Mouse (Mus musculus): Measurements from ENCODE around the gene Casz1. TPM values are rescaled to one million over a fixed set of nuclear protein-coding genes. Genes with fewer than 3 reads are reported as not detected.
A peak's percentile ranks its signal among the peaks of the same experiment; 100 is the strongest.

The Casz1 gene
- polyA plus RNA-seq, 1 experiment, result 0.54 TPM

DNA sequence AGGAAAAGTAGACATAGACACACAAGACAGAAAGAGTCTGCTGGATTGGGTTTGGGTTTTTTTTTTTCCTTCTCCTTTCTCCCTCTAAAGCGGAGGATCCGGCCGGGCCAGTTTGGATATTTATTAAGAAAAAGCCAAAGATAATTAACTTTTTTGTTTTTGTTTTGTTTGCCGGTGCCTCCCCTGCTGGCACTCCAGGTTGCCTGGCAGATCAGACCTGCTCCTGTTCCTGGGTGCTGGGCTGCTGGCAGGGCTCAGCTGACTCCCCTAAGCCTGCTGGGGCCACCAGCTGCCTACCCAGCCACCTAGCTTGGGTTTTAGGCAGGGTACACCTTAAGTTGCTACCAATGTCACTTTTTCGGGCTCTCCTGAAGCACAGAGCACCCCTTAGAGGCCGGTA is 91.9 kb downstream of the Casz1 start:
- peaks cover 13% of the 10 kb centered on the region for H3K4me1 ChIP-seq
- peaks cover 90% of the 10 kb centered on the region for H3K27me3 ChIP-seq (replicated peaks)
- H3K9me3 ChIP-seq, result peaks cover 5% of the 10 kb centered on the region
- no peaks in the 10 kb centered on the region for H3K36me3 ChIP-seq (replicated peaks; ENCODE audit: low read length)
- H3K4me3 ChIP-seq (replicated peaks), result no peak overlapping the region
- TF ChIP-seq GATA1 (IDR thresholded peaks at IDR 0.05; ENCODE audit: borderline replicate concordance, low read length) (no peak), FLI1 (IDR thresholded peaks at IDR 0.05; ENCODE audit: low read length) (no peak)

DNA sequence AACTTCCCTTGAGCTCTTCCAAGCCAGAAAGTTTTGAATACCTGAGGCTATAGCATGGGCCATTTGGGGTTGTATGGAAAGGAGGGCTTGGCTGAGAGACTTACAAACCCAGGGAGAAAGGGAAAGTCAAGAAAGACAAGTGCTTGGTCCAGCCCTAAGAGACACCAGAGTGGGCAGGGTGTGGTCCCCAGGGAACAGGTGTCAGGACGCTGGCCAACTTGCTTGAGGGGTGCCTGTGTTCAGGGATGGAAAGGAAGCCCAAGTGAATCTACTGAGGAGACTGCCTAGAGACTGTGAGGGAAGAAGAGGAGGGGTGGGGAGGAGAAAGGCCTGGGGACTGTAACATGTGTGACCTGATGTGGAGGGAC is 95.7 kb downstream of the Casz1 start:
- Histone ChIP-seq H3K27me3 (replicated peaks) (peaks cover 91% of the 10 kb centered on the region), H3K4me3 (replicated peaks) (peak overlapping the region; percentile 93)
- TF ChIP-seq FLI1 (IDR thresholded peaks at IDR 0.05; ENCODE audit: low read length), result no peak
- TF ChIP-seq GATA1 (IDR thresholded peaks at IDR 0.05; ENCODE audit: borderline replicate concordance, low read length), result no peak

DNA sequence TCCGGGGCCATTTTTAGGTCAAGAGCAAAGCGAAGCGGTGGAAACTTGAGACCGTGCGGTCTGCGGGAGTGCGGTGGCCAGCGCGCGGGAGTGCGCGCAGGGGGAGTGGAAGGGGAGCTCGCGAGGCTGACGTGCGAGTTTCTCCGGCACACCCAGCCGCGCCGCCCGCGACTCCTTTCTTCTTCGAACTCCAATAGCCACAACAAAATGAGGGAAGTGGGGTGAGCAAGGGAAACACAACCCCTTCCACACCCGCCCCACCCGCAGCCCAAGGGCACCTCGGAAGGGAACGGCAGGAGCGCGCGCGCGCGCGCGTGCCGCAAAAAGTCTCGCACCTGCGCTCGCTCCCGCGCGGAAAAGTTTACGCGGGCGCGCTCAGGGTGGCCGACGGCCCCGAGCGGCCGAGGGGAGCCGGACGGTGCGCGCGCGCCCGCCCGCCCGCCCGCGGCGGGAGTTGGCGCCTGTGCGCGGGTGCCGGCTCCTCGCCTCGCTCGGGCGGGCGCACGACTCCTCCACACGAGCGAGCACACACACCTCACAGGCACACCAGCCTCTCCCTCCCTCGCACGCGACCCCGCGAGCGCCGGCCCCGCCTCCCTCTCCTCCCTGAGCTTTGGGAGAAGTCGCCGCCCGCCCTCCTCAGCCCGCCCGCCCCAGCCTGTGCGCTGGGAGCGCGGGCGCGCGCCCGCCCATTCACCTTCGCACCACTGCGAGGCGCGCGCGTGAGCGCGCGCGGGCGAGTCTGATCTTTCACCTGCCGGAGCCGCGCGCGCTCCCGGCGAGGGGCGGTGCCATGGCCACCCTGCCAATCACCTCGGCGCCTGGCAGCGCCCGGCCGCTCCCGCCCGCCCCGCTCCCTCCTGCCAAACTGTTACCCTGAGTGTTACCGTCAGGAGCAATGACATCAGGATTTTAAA is 96.3 kb downstream of the Casz1 start:
- Histone ChIP-seq H3K4me3 (replicated peaks) (peak overlapping the region; percentile 93), H3K27me3 (replicated peaks) (peaks cover 91% of the 10 kb centered on the region)

More for the DNA sequence above, 95.7 kb downstream of the Casz1 start:
- Histone ChIP-seq H3K9me3 (peaks cover 5% of the 10 kb centered on the region), H3K36me3 (replicated peaks; ENCODE audit: low read length) (no peaks in the 10 kb centered on the region), H3K4me1 (peaks cover 18% of the 10 kb centered on the region)

DNA sequence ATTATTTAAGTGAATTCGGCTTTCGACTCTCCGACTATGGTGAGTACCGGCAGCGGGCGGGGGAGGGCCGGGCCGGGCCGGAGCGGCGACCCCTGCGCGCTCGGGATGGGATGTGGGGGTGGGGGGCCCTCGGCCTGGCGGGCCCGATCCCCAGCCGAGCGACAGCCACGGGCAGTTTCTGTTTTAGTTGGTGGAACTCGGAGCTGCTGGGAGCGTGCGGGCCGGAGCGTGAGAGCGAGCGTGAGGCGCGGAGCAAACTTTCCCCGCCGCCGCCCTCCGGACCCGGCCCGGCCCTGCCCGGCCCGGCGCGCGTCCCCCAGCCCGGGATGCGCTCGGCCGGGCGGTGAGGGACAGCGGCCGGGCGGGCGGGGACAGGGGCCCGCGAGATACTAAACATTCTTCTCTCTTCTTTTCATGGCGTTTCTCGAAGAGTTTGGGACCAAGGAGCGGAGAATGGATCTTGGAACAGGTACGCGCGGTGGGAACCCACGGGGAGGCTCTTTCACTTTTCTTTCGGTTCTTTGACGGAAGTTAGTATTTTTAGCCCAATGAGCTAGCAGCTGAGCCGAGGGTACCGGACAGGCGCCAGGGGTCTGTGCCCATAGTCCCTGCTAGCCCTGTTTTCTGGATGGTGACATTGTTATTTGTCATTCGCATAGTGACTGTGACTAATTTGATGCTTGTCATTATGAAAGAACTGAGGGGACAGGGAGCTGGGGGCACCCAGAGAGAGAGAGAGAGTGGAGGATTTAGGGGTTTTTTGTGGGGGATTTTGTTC is 97.2 kb downstream of the Casz1 start:
- H3K36me3 ChIP-seq (replicated peaks; ENCODE audit: low read length), result no peaks in the 10 kb centered on the region
- peak overlapping the region; percentile 93 for H3K4me3 ChIP-seq (replicated peaks)
- TF ChIP-seq GATA1 (IDR thresholded peaks at IDR 0.05; ENCODE audit: borderline replicate concordance, low read length), result no peak
- TF ChIP-seq FLI1 (IDR thresholded peaks at IDR 0.05; ENCODE audit: low read length), result no peak
- H3K27me3 ChIP-seq (replicated peaks), result peaks cover 95% of the 10 kb centered on the region
- H3K9me3 ChIP-seq, result peaks cover 5% of the 10 kb centered on the region
- peaks cover 18% of the 10 kb centered on the region for H3K4me1 ChIP-seq

More for the DNA sequence above, 96.3 kb downstream of the Casz1 start:
- H3K9me3 ChIP-seq, result peaks cover 5% of the 10 kb centered on the region
- no peaks in the 10 kb centered on the region for H3K36me3 ChIP-seq (replicated peaks; ENCODE audit: low read length)
- peaks cover 18% of the 10 kb centered on the region for H3K4me1 ChIP-seq
- no peak for TF ChIP-seq GATA1 (IDR thresholded peaks at IDR 0.05; ENCODE audit: borderline replicate concordance, low read length)
- TF ChIP-seq FLI1 (IDR thresholded peaks at IDR 0.05; ENCODE audit: low read length), result no peak

DNA sequence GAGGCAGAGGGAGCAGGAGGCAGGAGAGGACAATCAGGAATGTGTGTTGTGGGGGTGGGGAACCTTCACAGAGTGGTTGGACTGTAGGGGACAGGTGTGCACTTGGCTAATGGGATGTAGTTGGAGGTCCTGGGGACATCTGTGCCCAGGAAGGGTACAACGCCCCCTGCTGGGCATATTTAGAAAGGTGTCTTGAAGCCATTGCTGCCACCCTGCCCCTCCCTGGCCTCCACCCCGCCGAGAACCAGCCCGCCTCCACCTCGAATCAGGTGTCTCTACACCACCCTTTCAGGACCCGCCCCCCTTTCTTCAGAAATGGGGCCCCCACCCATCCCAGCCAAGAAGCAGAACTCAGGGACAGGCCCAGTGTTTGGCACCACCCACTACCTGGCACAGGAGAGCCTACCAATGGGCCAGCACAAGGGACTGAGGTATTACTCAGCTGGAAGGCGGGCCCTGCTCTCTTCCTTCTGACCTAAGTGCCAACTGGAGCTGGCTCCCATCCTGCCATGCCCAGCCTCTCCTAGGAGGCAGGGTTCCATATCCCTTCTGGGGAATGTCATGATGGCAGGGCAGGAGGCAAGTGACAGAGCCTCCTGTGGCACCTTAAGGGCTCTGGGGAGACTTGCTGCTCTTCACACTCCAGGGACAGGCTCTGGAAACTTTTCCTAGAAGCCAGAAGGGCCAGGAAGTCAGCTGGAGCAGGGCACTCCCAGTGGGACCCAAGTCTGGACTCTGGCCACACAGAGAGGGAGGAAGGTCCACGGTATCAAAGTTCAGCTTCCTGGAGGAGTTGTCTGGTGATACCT is 98.9 kb downstream of the Casz1 start:
- Histone ChIP-seq H3K4me1 (peaks cover 18% of the 10 kb centered on the region), H3K4me3 (replicated peaks) (no peak overlapping the region), H3K36me3 (replicated peaks; ENCODE audit: low read length) (no peaks in the 10 kb centered on the region), H3K9me3 (peaks cover 5% of the 10 kb centered on the region), H3K27me3 (replicated peaks) (peaks cover 96% of the 10 kb centered on the region)
- TF ChIP-seq GATA1 (IDR thresholded peaks at IDR 0.05; ENCODE audit: borderline replicate concordance, low read length), result no peak
- TF ChIP-seq FLI1 (IDR thresholded peaks at IDR 0.05; ENCODE audit: low read length), result no peak

DNA sequence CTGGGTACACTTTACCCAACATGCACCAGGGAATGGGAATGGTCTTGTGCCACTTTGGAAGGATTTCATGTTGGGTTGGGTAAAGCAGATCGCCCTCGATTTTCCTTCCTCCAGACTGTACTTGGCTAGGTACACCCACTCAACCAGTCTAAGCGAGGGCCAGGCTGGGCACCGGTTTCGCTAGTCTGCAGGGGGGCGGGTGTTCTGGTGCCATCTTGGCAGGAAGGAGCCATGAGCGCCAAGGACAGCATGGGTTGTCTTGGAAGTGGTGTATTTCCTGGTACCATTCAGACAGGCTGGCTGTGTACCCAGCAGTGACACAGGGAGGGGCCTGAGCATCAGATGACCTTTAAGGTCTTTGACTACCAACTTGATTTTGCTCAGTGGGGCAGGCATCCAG is 101.1 kb downstream of the Casz1 start:
- no peaks in the 10 kb centered on the region for H3K9me3 ChIP-seq
- peaks cover 13% of the 10 kb centered on the region for H3K4me1 ChIP-seq
- no peak overlapping the region for H3K4me3 ChIP-seq (replicated peaks)
- H3K36me3 ChIP-seq (replicated peaks; ENCODE audit: low read length), result no peaks in the 10 kb centered on the region
- peaks cover 86% of the 10 kb centered on the region for H3K27me3 ChIP-seq (replicated peaks)
- TF ChIP-seq GATA1 (IDR thresholded peaks at IDR 0.05; ENCODE audit: borderline replicate concordance, low read length) (no peak), FLI1 (IDR thresholded peaks at IDR 0.05; ENCODE audit: low read length) (no peak)

DNA sequence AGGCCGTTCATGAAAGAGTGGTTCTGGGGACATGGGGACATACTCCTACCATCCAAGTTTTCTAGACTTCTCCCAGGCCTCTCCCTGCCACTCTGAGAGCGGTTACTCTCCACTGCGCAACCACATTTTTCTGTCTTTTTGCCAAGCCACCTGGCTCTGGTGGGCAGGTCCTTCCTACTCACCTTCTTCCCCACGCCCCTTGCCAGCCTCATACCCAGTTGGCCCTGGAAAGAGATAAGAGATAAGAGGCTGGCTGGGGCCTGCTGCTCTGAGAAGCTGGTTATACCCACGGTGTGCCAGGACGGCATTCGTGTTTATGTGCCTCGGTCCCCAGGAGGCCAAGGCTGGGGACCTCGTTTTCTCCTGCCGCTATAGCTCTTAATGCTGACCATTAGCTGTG is 102.6 kb downstream of the Casz1 start:
- TF ChIP-seq FLI1 (IDR thresholded peaks at IDR 0.05; ENCODE audit: low read length), result no peak
- no peak for TF ChIP-seq GATA1 (IDR thresholded peaks at IDR 0.05; ENCODE audit: borderline replicate concordance, low read length)
- Histone ChIP-seq H3K9me3 (no peaks in the 10 kb centered on the region), H3K27me3 (replicated peaks) (peaks cover 84% of the 10 kb centered on the region), H3K36me3 (replicated peaks; ENCODE audit: low read length) (no peaks in the 10 kb centered on the region), H3K4me3 (replicated peaks) (no peak overlapping the region), H3K4me1 (peaks cover 4% of the 10 kb centered on the region)

DNA sequence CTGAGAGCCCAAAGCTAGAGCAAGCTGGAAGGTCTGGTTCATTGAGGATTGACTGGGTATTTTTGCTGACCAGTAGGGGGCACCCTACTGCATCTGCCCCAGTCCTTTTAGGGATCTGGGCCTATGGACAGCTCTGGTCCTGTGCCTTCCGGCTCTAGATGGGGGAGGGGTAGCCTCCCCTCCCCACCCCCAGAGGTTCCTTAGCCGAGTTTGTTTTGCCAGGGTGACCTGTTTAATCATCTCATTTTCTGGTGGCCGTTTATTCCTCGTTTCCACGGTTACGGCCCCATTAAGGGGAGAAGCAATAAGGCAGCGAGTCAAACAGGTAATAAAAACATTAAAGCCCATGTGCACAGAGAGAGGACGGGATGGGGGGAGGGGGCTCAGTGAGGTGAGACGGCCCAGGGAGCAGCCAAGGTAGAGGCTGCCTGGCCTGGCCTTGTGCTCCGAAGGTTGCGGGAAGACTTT is 104.0 kb downstream of the Casz1 start:
- H3K27me3 ChIP-seq (replicated peaks), result peaks cover 84% of the 10 kb centered on the region
- no peaks in the 10 kb centered on the region for H3K4me1 ChIP-seq
- no peaks in the 10 kb centered on the region for H3K36me3 ChIP-seq (replicated peaks; ENCODE audit: low read length)
- H3K4me3 ChIP-seq (replicated peaks), result no peak overlapping the region
- H3K9me3 ChIP-seq, result no peaks in the 10 kb centered on the region
- no peak for TF ChIP-seq GATA1 (IDR thresholded peaks at IDR 0.05; ENCODE audit: borderline replicate concordance, low read length)
- TF ChIP-seq FLI1 (IDR thresholded peaks at IDR 0.05; ENCODE audit: low read length), result no peak

DNA sequence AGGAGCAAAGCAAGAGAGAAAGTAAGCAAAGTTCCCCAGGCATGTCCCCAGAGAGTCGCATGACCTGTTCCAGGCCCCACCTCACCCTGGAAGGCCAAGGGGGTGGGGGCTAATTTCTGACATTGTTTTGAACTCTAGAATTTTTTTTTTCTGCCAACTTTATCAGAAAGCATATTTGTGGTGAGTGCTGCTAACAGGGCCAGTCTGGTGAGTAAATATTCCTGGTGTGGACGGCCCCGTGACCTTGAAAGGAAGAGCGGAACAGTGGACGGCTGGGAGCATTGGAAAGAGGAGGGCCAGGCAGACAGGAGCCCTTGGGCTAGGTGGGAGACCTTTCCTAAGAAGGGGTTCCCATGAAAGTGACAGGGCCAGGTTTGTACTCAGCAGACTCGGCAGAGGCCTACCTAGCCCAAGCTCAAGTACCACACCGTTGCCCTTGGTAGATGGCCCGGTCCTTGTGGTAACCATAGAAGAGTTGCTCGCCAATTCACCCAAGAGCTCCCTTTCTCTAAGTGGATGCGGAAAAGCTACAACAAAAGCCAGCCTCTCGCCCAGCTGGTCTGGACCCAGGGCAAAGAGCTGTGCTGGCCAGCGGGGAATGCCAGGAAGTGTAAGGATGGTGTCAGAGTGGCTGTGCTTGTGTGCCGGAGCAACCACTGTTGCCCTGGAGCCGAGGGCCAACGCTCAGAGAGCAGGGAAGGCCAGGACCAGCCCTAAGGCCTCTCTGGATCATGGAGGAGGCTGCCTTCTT is 104.7 kb downstream of the Casz1 start:
- H3K27me3 ChIP-seq (replicated peaks), result peaks cover 84% of the 10 kb centered on the region
- no peaks in the 10 kb centered on the region for H3K9me3 ChIP-seq
- no peaks in the 10 kb centered on the region for H3K4me1 ChIP-seq
- H3K36me3 ChIP-seq (replicated peaks; ENCODE audit: low read length), result no peaks in the 10 kb centered on the region
- no peak overlapping the region for H3K4me3 ChIP-seq (replicated peaks)
- TF ChIP-seq FLI1 (IDR thresholded peaks at IDR 0.05; ENCODE audit: low read length), result no peak
- TF ChIP-seq GATA1 (IDR thresholded peaks at IDR 0.05; ENCODE audit: borderline replicate concordance, low read length), result no peak
